Mouse (Mus musculus) kidney, adult 8-10 months (tissue): ENCODE results near the gene Olfr308.
"Not testable (repeated sequence)": the region's sequence is repeated elsewhere in the genome, so short reads cannot be mapped to it uniquely, and the experiment has no call there.

Experiments used
- DNase-seq, 2 experiments: peaks; one replicate each; pipeline ENCODE4 v3.0.0; 2022

Olfr308 gene

GRCm38 (mm10) chr7:86325530-86325929, at the start of gene Olfr308:
Gene Olfr308 (minus strand): TSS chr7:86325630.
- no peak for DNase-seq

- DNase-seq, result no peak
Measured at GRCm38 (mm10) chr7:86366828-86367227, 41.4 kb upstream of the Olfr308 start, which contains the start of gene Olfr305. Gene Olfr305 (minus strand): TSS chr7:86366928.

GRCm38 (mm10) chr7:86346296-86346695, 20.9 kb upstream of the Olfr308 start:
- DNase-seq, result not testable (repeated sequence)

- no peak for DNase-seq
Measured at GRCm38 (mm10) chr7:86344253-86344652, 18.8 kb upstream of the Olfr308 start.

DNA sequence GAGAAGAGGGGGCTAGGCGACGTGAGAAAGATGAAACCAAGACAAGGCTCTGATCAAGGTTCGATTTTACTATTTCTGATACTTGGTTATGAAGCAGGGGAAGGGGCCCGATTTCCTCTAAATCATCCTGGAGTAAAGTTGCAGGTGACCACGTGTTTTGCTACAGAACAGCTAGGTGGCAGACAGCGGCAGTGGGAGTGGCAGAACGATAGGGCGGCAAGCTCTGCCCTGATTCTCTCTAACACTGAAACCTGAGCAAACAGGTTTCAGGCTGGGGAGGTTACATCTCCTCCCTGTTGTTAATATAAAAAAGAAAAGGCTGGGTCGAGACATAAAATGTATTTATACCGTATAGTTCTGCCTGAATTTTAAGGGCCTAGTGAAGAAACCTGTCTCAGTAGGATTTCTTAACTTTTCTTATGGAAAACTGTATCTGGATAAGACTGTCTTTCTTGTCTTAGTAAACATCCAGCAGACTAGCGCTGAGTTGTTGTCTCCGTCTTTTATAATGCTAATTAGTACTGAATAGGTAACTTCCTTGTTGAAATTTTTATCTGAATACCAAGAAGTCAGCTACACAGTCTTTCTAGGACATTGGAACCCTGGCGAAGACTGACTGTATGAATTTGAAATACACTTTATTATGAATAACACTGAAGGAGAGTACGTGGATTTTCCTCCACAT, 17.6 kb upstream of the Olfr308 start:
- no peak for DNase-seq

DNA sequence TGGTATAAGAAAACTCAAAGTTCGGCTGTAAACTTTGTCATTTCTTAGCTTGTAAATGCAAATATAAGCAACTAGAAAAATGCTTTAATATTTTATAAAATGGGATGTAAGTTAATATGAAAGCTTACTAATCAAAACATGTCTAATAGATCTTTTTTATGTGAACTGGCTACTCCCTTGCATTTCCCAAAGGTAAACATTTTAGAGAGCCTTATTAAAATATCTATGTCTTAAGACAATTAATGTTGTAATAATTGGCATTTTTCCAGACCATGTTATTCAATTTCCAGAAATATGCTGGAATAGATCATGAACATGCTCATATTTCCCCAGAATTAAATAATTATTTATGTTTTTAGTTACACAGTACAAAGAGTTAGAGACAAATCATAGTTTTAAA, 12.1 kb upstream of the Olfr308 start, which contains the start of gene Olfr307:
TSS of gene Olfr307 (minus strand) at position 101 of the 400 bp plus-strand sequence.
- DNase-seq, result no peak

GRCm38 (mm10) chr7:86321323-86321722, 4.1 kb downstream of the Olfr308 start:
- DNase-seq, result no peak

GRCm38 (mm10) chr7:86313608-86314007, 11.8 kb downstream of the Olfr308 start, which contains the start of gene Olfr309:
Gene Olfr309 (minus strand): TSS chr7:86313708.
- no peak for DNase-seq

DNA sequence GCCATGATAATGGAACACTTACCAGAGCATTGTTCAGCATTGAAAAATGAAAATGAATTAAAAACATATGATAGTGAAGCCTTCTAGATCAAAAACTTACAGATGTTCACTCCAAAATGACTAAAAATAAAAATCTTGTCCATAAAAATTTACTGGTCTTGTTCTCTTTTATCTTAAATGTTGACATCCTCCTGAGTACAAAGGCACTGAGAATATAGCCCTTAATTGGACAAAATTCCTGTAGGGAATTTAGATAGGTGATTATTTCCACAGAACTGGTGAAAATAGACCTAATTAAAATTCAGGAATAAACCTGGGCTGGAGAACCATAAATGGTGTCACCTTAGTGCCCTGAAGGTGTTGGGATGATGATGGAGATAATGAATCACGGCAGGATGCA, 48.4 kb downstream of the Olfr308 start, which contains the start of gene Olfr310:
TSS of gene Olfr310 (minus strand) at position 101 of the 400 bp plus-strand sequence.
- no peak for DNase-seq
